Mouse (Mus musculus) gastrocnemius, adult 2 months (tissue): Measurements from ENCODE around the gene Sp140. TPM values are rescaled to one million over a fixed set of nuclear protein-coding genes. Genes with fewer than 3 reads are reported as not detected.

Experiments
- DNase-seq: peaks from one replicate; pipeline ENCODE4 v3.0.0; 2022
- H3K27ac ChIP-seq: fragments of 200-600 bp; 2 replicates; pipeline ENCODE4 v1.8.1; 2022; ENCODE audit warnings: mild to moderate bottlenecking
- H3K4me3 ChIP-seq: fragments of 200-600 bp; 2 replicates; pipeline ENCODE4 v1.8.1; 2022; ENCODE audit warnings: mild to moderate bottlenecking, moderate library complexity
- CTCF ChIP-seq: fragments of 200-600 bp; IDR thresholded peaks from 2 replicates; pipeline ENCODE4 v1.8.1; 2022; ENCODE audit warnings: antibody characterized with exemption, mild to moderate bottlenecking, moderate library complexity
- intact Hi-C: fragments of 180-260 bp; cut with DNase I; formaldehyde crosslinking; loops from one replicate; pipeline ENCODE4 v1.15.1; 2025
- total RNA-seq, 2 experiments: library from RNA; stranded (reverse); gene quantifications; 2 replicates each; pipeline ENCODE4 v1.2.3; 2021

Sp140 gene
- total RNA-seq, 2 experiments from 2014 or later: 0.47 to 0.59 TPM

DNA sequence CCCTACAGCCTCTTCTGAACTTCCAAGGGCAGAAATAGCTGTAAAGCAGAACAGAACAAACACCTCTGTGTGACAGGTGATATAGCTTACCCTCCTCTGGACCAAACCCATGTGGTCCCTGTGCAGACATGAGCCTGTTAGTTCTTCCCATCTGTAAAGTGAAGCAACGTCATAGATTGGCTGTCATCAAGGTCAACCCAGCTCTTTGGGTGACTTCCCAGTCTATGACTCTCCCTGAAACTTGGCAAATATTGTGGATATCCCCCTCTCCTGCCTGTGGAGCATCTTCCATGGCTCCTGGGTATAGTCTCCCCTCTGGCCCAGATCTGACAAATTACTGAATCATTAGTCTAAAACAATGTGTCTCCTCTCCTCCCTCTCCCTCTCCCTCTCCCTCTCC, 92.1 kb downstream of the Sp140 start:
- intact Hi-C loops: no loop called here
- DNase-seq: no peak
- Histone ChIP-seq H3K27ac (no peak overlapping the region), H3K4me3 (no peak overlapping the region)
- TF ChIP-seq CTCF: no peak

DNA sequence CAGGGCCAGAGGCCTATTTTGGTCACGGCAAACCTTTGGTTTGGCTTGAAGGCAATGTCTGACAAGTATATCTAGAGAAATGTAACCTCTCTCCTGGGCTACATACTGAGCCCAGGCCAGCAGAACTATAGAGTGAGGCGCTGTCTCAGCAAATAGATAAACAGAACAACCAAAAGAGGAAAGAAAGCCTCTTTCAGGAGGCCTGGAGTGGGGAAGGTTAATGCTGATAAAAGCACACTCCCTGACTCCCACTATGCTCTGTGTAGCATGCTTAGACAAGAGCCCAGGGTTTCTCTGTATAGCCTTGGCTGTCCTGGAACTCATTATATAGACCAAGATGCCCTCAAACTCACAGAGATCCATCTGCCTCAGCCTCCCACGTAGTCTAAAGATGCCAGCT, 93.1 kb downstream of the Sp140 start:
- H3K4me3 ChIP-seq: no peak overlapping the region
- no peak for DNase-seq
- no peak overlapping the region for H3K27ac ChIP-seq
- intact Hi-C loops: no loop called here
- no peak for TF ChIP-seq CTCF

Other genes with a start within 250 kb of the Sp140 start
- gene G530012D18Rik, start 24.7 kb upstream of the Sp140 start, total RNA-seq: not detected
- 1 to 10 TPM in 1 of 2 experiments, under 1 TPM in 1; 0.71 to 1.1 TPM for gene Sp110, start 1.6 kb upstream of the Sp140 start, total RNA-seq
- gene Sp100, start 49.6 kb downstream of the Sp140 start, total RNA-seq: 1 to 10 TPM; 6.3 to 7.8 TPM
- under 1 TPM in 1 of 2 experiments, not detected in 1; 0.15 TPM for gene A630001G21Rik, start 178.3 kb downstream of the Sp140 start, total RNA-seq
- 100 to 1,000 TPM; 191 to 193 TPM for gene Cab39, start 193.1 kb downstream of the Sp140 start, total RNA-seq